Mouse (Mus musculus) ES-Bruce4 (cell line): ENCODE results near the gene Cabp4.
"Not testable (repeated sequence)": the region's sequence is repeated elsewhere in the genome, so short reads cannot be mapped to it uniquely, and the experiment has no call there.

Experiments used
- CTCF ChIP-seq: IDR thresholded peaks from one replicate; pipeline ENCODE4 v1.8.1; 2011; ENCODE audit warnings: low read depth, low read length
- EP300 ChIP-seq: IDR thresholded peaks from 2 replicates; pipeline ENCODE4 v1.6.1; 2011; ENCODE audit warnings: low read depth, low read length; ENCODE audit not compliant: insufficient read depth
- POLR2A ChIP-seq: IDR thresholded peaks from one replicate; pipeline ENCODE4 v1.8.1; 2011; ENCODE audit warnings: low read length; ENCODE audit not compliant: insufficient read depth

DNA sequence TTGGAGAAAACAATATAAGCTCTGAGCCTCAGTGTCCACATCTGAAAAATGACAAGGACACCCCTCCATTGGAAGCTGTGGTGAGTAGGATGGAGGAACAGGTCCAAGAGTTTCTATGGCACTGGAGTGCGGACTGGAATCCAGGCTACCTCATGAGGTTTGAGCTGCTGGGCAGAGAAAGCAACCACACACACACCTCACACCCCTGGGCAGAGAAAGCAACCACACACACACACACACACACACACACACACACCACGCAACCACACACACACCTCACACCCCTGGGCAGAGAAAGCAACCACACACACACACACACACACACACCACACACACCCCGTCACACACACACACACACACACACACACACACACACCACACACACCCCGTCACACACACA, 18.6 kb downstream of the Cabp4 start:
- TF ChIP-seq CTCF, EP300, POLR2A: not testable (repeated sequence)
